Mouse (Mus musculus): ENCODE results near the gene Pla2g4b.

- TF ChIP-seq GATA1 (IDR thresholded peaks at IDR 0.05; ENCODE audit: low read length) (no peak), TAL1 (IDR thresholded peaks at IDR 0.05; ENCODE audit: low read length) (no peak)
Measured at GRCm38 (mm10) chr2:120037744-120038143, 4.5 kb downstream of the Pla2g4b start.
